In genomic region chr17:5007156-5007658, GRCm38 (mm10) we compare ENCODE assay signal across 8 mouse cellular contexts. TPM values are rescaled to one million over a fixed set of nuclear protein-coding genes. Genes with fewer than 3 reads are reported as not detected.
DNase-seq lines count a peak whose midpoint lies in the region; ATAC-seq and TF ChIP-seq lines count a peak whose summit lies in the region.

No protein-coding gene starts in this region.

- H3K9ac ChIP-seq in heart, postnatal 0 days (replicated peaks; ENCODE audit: low read depth, low read length) = no peak overlapping the region; the same call in 1 of the 2 replicates
- peak overlapping the region; percentile 31; the same call in 1 of the 2 replicates for H3K9ac ChIP-seq in midbrain, embryonic 16.5 days (ENCODE audit: low read depth, low read length)

- H3K4me2 ChIP-seq in heart, postnatal 0 days (ENCODE audit: low read depth, low read length) = peak overlapping the region; percentile 51
- H3K4me2 ChIP-seq in midbrain, embryonic 16.5 days (ENCODE audit: low read length) = peak overlapping the region; percentile 41

- H3K27me3 ChIP-seq in heart, postnatal 0 days (ENCODE audit: control insufficient read depth, insufficient read depth, low read length) = no peaks in the 10 kb centered on the region
- H3K27me3 ChIP-seq in midbrain, embryonic 16.5 days (ENCODE audit: control insufficient read depth, insufficient read depth, low read depth, low read length) = no peaks in the 10 kb centered on the region

- TF ChIP-seq EP300 in heart, postnatal 0 days (IDR thresholded peaks at IDR 0.05; ENCODE audit: low read depth) = no peak

- no peaks in the 10 kb centered on the region for H3K36me3 ChIP-seq in heart, postnatal 0 days (replicated peaks; ENCODE audit: control insufficient read depth, insufficient read depth, low read length)
- H3K36me3 ChIP-seq in midbrain, embryonic 16.5 days (ENCODE audit: control insufficient read depth, insufficient read depth, low read length) = no peaks in the 10 kb centered on the region

- no peak for TF ChIP-seq CTCF in heart, postnatal 0 days (IDR thresholded peaks at IDR 0.05; ENCODE audit: low read depth)

- DNase-seq in CD8-positive naive resting alpha-beta T cell, adult 2 months (ENCODE audit: low read depth in 2 of 2, low spot score in 2 of 2) = peak; percentile 73 to 84
- DNase-seq in heart, postnatal 0 days (ENCODE audit: low spot score) = peak; percentile 73
- peak; percentile 65 to 86 for DNase-seq in kidney, postnatal 25 days
- peak; percentile 54 for DNase-seq in thymus, postnatal 4 days
- no peak for DNase-seq in urinary bladder, postnatal 4 days (ENCODE audit: low spot score in 2 of 2)
- DNase-seq in ovary, postnatal 10 days (ENCODE audit: low spot score) = no peak

- no peaks in the 10 kb centered on the region for H3K9me3 ChIP-seq in heart, postnatal 0 days (replicated peaks; ENCODE audit: control insufficient read depth, low read length)
- H3K9me3 ChIP-seq in midbrain, embryonic 16.5 days (replicated peaks; ENCODE audit: control insufficient read depth, low read length, poor library complexity, severe bottlenecking) = no peaks in the 10 kb centered on the region

- ATAC-seq in common myeloid progenitor, adult 5-6 weeks (replicated peaks; ENCODE audit: low read depth, poor library complexity, severe bottlenecking) = peak; percentile 67
- ATAC-seq in heart, postnatal 0 days (ENCODE audit: insufficient read depth, low read depth) = peak; percentile 54
- peak; percentile 46; the same call in 1 of the 2 replicates for ATAC-seq in midbrain, embryonic 16.5 days

- H3K4me3 ChIP-seq in heart, postnatal 0 days (ENCODE audit: low read depth, low read length) = peak overlapping the region; percentile 8; the same call in 1 of the 2 replicates
- H3K4me3 ChIP-seq in midbrain, embryonic 16.5 days (ENCODE audit: low read depth, low read length) = 0 out of 2 replicates have a peak overlapping the region, but pooled peaks have one; percentile 11

- peaks cover 76% of the 10 kb centered on the region for H3K4me1 ChIP-seq in heart, postnatal 0 days (ENCODE audit: control insufficient read depth, insufficient read depth)
- H3K4me1 ChIP-seq in midbrain, embryonic 16.5 days (ENCODE audit: control insufficient read depth, insufficient read depth, low read length) = peaks cover 75% of the 10 kb centered on the region

- whole genome bisulfite sequencing in heart, postnatal 0 days = 9% methylated on average over 15 of the region's 15 CpGs
- WGBS in midbrain, embryonic 16.5 days = 5% methylated on average over 15 of the region's 15 CpGs

- no peak overlapping the region for H3K27ac ChIP-seq in heart, postnatal 0 days (ENCODE audit: low read depth)
- H3K27ac ChIP-seq in midbrain, embryonic 16.5 days (ENCODE audit: low read length) = no peak overlapping the region

RNA-seq across cellular contexts. Expression of gene Arid1b, which starts 13.1 kb away (rescaled TPM):
- total RNA-seq in common myeloid progenitor, adult 5-6 weeks (2017) = 36.2 and 48.6 TPM in 2 replicates
- 26.8 and 27.3 TPM in 2 replicates for total RNA-seq in heart, postnatal 0 days (2014; rRNA removed; ENCODE audit: low replicate concordance)
- 4.1 and 4.4 TPM in 2 replicates for polyA plus RNA-seq in heart, postnatal 0 days (2015; fragmentation: Nextera tagmentation; extraction: Ambion mirVana)
- polyA plus RNA-seq in midbrain, embryonic 16.5 days (2015; fragmentation: Nextera tagmentation; extraction: Ambion mirVana) = 13.1 and 13.2 TPM in 2 replicates

Comparison
In these comparisons a context has a peak if more than half of its experiments do, and no peak if none do; other contexts are left out.
1. DNase-seq: peak in CD8-positive naive resting alpha-beta T cell, adult 2 months (2 of 2), heart, postnatal 0 days (single experiment), kidney, postnatal 25 days (2 of 2) and thymus, postnatal 4 days (single experiment); none in urinary bladder, postnatal 4 days (0 of 2) and ovary, postnatal 10 days (single experiment).
2. Peak in every context shown above with its lines, with median percentiles within 50 percentile points of each other: ATAC-seq.